Mouse (Mus musculus): ENCODE measurements around the gene Stx3.

The Stx3 gene

DNA sequence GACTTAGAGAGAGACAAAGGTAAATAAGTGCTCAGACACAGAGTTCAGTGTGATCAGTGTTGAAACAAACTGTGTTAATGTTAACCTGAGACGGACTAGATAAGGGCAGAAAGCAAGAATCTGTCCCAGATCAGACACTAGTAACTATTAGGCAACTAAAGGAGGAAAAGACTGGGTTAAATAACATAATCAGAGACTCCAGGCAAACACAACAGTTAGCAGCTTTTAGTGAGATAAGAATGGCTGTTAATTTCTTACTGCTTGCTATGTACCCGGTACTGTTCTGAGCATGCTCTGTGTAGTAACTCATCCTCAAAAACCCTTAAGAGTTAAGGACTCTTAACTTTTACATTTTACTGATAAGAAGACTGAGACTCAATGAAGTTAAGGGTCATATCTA is 93.3 kb downstream of the Stx3 start:
- no peak for DNase-seq (ENCODE audit: low read depth)
